Mouse (Mus musculus) embryonic fibroblast, embryonic 13.5 days (primary cell): ENCODE data around the gene Slc35f1.

ENCODE experiments used
- CTCF ChIP-seq: IDR thresholded peaks from 2 replicates; pipeline ENCODE4 v1.5.1; 2011; ENCODE audit warnings: mild to moderate bottlenecking, control low read depth, low read length, moderate library complexity, borderline replicate concordance; ENCODE audit not compliant: insufficient read depth
- POLR2A ChIP-seq: IDR thresholded peaks from 2 replicates; pipeline ENCODE4 v1.6.1; 2011; ENCODE audit warnings: low read depth, mild to moderate bottlenecking, control low read depth, low read length, moderate library complexity

GRCm38 (mm10) chr10:52874133-52874532 is 183.8 kb downstream of the Slc35f1 start:
- no peak for TF ChIP-seq POLR2A
- TF ChIP-seq CTCF: no peak
